Mouse (Mus musculus) embryonic facial prominence, embryonic 12.5 days (tissue): ENCODE measurements around the gene Lamtor1. TPM values are rescaled to one million over a fixed set of nuclear protein-coding genes. Genes with fewer than 3 reads are reported as not detected.

Experiments
- ATAC-seq: fragments of 200-750 bp; cut with Nextera tagmentation; 2 replicates; pipeline ENCODE4 v1.8.0; 2017; ENCODE audit not compliant: insufficient number of reproducible peaks, insufficient read depth, low FRiP score, low TSS enrichment
- H3K27ac ChIP-seq: fragments of 300-500 bp; sonication (generic); 2 replicates; pipeline ENCODE4 v1.5.1; 2016; ENCODE audit warnings: mild to moderate bottlenecking
- H3K27me3 ChIP-seq: fragments of 300-500 bp; sonication (generic); 2 replicates; pipeline ENCODE4 v1.6.1; 2016; ENCODE audit warnings: mild to moderate bottlenecking, moderate library complexity
- H3K36me3 ChIP-seq: fragments of 300-500 bp; sonication (generic); 2 replicates; pipeline ENCODE4 v1.6.1; 2016; ENCODE audit warnings: mild to moderate bottlenecking
- H3K4me1 ChIP-seq: fragments of 300-500 bp; sonication (generic); 2 replicates; pipeline ENCODE4 v1.6.1; 2016
- H3K4me2 ChIP-seq: fragments of 300-500 bp; sonication (generic); replicated peaks from 2 replicates; pipeline ENCODE4 v1.6.1; 2016; ENCODE audit warnings: mild to moderate bottlenecking, moderate library complexity
- H3K4me3 ChIP-seq: fragments of 300-500 bp; sonication (generic); 2 replicates; pipeline ENCODE4 v1.5.1; 2016; ENCODE audit warnings: mild to moderate bottlenecking
- H3K9ac ChIP-seq: fragments of 300-500 bp; sonication (generic); 2 replicates; pipeline ENCODE4 v1.6.1; 2016; ENCODE audit warnings: mild to moderate bottlenecking, moderate library complexity
- H3K9me3 ChIP-seq: fragments of 300-500 bp; sonication (generic); 2 replicates; pipeline ENCODE4 v1.6.1; 2016; ENCODE audit warnings: mild to moderate bottlenecking, moderate library complexity
- WGBS: fragments of 180-500 bp; shearing (Covaris S2); methylation state at CpG from one replicate; pipeline ENCODE4 v1.1.7; 2016; 5-methylcytosine and 5-hydroxymethylcytosine counted together
- polyA plus RNA-seq: library from polyadenylated mRNA; unstranded; fragments of >200 nt; fragmentation: Nextera tagmentation; extraction: Ambion mirVana; gene quantifications from 2 replicates; pipeline ENCODE4 v1.2.1, GENCODE M21; 2016

The Lamtor1 gene
- polyA plus RNA-seq, 1 experiment from 2014 or later = 153 TPM

- no peaks in the 10 kb centered on the region for H3K9me3 ChIP-seq
- no peak for ATAC-seq
- H3K4me2 ChIP-seq = no peak overlapping the region
- no peaks in the 10 kb centered on the region for H3K36me3 ChIP-seq
- H3K27ac ChIP-seq = no peak overlapping the region
- H3K4me3 ChIP-seq = no peak overlapping the region
- H3K9ac ChIP-seq = no peak overlapping the region
- no peaks in the 10 kb centered on the region for H3K27me3 ChIP-seq
- WGBS = 83% methylated on average over 3 of the region's 3 CpGs
- H3K4me1 ChIP-seq = no peaks in the 10 kb centered on the region
Measured at GRCm38 (mm10) chr7:101871296-101871695, 34.4 kb upstream of the Lamtor1 start.

GRCm38 (mm10) chr7:101875978-101876377 is 29.7 kb upstream of the Lamtor1 start:
- WGBS = 95% methylated on average over 1 of the region's 1 CpGs
- Histone ChIP-seq H3K9me3 (no peaks in the 10 kb centered on the region), H3K27me3 (no peaks in the 10 kb centered on the region), H3K4me3 (no peak overlapping the region), H3K4me2 (no peak overlapping the region), H3K36me3 (no peaks in the 10 kb centered on the region), H3K9ac (no peak overlapping the region), H3K4me1 (no peaks in the 10 kb centered on the region), H3K27ac (no peak overlapping the region)
- no peak for ATAC-seq

GRCm38 (mm10) chr7:101880855-101881254 is 24.8 kb upstream of the Lamtor1 start:
- H3K27me3 ChIP-seq = no peaks in the 10 kb centered on the region
- WGBS = 81% methylated on average over 4 of the region's 4 CpGs
- no peaks in the 10 kb centered on the region for H3K36me3 ChIP-seq
- H3K4me2 ChIP-seq = no peak overlapping the region
- H3K9me3 ChIP-seq = no peaks in the 10 kb centered on the region
- no peak overlapping the region for H3K9ac ChIP-seq
- H3K27ac ChIP-seq = no peak overlapping the region
- no peak overlapping the region for H3K4me3 ChIP-seq
- ATAC-seq = no peak
- no peaks in the 10 kb centered on the region for H3K4me1 ChIP-seq

GRCm38 (mm10) chr7:101882413-101883154 is 23.1 kb upstream of the Lamtor1 start:
- H3K27ac ChIP-seq = no peak overlapping the region
- ATAC-seq = no peak
- no peaks in the 10 kb centered on the region for H3K36me3 ChIP-seq
- H3K4me1 ChIP-seq = no peaks in the 10 kb centered on the region
- no peaks in the 10 kb centered on the region for H3K27me3 ChIP-seq
- no peak overlapping the region for H3K9ac ChIP-seq
- no peaks in the 10 kb centered on the region for H3K9me3 ChIP-seq
- H3K4me2 ChIP-seq = no peak overlapping the region
- H3K4me3 ChIP-seq = no peak overlapping the region
- WGBS = 67% methylated on average over 9 of the region's 9 CpGs

DNA sequence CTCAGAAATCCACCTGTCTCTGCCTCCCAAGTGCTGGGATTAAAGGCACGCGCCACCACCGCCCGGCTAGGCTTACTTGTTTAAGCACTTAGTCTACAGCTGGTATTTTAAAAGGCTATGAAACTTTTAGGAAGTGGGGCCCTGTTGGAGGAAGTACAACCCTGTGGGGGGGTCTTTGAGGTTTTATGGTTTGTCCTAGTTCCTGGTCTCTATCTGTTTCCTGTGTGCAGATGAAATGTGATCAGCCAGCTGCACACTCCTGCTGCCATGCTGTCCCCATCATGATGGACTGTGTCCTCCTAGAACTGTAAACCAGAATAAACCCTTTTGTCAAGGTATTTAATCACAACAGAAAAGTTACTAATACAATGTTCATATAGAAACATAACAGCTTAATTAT is 21.5 kb upstream of the Lamtor1 start:
- Histone ChIP-seq H3K27ac (no peak overlapping the region), H3K27me3 (no peaks in the 10 kb centered on the region), H3K4me3 (no peak overlapping the region), H3K9ac (no peak overlapping the region), H3K4me1 (no peaks in the 10 kb centered on the region), H3K36me3 (no peaks in the 10 kb centered on the region), H3K4me2 (no peak overlapping the region), H3K9me3 (no peaks in the 10 kb centered on the region)
- 95% methylated on average over 4 of the region's 4 CpGs for whole genome bisulfite sequencing
- ATAC-seq = no peak

GRCm38 (mm10) chr7:101886274-101886673 is 19.4 kb upstream of the Lamtor1 start:
- no peak for ATAC-seq

GRCm38 (mm10) chr7:101888460-101888859 is 17.2 kb upstream of the Lamtor1 start:
- Histone ChIP-seq H3K4me2 (no peak overlapping the region), H3K27me3 (no peaks in the 10 kb centered on the region), H3K4me3 (no peak overlapping the region), H3K36me3 (no peaks in the 10 kb centered on the region), H3K4me1 (no peaks in the 10 kb centered on the region), H3K27ac (no peak overlapping the region), H3K9me3 (no peaks in the 10 kb centered on the region), H3K9ac (no peak overlapping the region)
- no peak for ATAC-seq
- WGBS = 76% methylated on average over 4 of the region's 4 CpGs

More at GRCm38 (mm10) chr7:101886274-101886673, 19.4 kb upstream of the Lamtor1 start:
- WGBS = 89% methylated on average over 6 of the region's 6 CpGs
- Histone ChIP-seq H3K4me2 (no peak overlapping the region), H3K36me3 (no peaks in the 10 kb centered on the region), H3K4me3 (no peak overlapping the region), H3K4me1 (no peaks in the 10 kb centered on the region), H3K27ac (no peak overlapping the region), H3K9ac (no peak overlapping the region), H3K27me3 (no peaks in the 10 kb centered on the region), H3K9me3 (no peaks in the 10 kb centered on the region)

DNA sequence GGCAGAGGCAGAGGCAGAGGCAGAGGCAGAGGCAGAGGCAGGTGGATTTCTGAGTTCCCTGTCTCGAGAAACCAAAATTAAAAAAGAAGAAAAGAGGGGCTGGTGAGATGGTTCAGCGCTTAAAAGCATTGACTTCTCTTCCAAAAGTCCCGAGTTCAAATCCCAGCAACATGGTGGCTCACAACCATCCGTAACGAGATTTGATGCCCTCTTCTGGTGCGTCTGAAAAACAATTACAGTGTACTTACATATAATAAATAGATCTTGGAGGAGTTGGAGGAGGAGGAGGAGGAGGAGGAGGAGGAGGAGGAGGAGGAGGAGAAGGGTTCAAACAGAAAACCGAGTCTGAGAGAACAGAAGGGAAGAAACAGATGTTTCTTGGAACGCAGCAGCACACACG is 10.0 kb upstream of the Lamtor1 start:
- peak overlapping the region; percentile 67 for H3K27ac ChIP-seq

DNA sequence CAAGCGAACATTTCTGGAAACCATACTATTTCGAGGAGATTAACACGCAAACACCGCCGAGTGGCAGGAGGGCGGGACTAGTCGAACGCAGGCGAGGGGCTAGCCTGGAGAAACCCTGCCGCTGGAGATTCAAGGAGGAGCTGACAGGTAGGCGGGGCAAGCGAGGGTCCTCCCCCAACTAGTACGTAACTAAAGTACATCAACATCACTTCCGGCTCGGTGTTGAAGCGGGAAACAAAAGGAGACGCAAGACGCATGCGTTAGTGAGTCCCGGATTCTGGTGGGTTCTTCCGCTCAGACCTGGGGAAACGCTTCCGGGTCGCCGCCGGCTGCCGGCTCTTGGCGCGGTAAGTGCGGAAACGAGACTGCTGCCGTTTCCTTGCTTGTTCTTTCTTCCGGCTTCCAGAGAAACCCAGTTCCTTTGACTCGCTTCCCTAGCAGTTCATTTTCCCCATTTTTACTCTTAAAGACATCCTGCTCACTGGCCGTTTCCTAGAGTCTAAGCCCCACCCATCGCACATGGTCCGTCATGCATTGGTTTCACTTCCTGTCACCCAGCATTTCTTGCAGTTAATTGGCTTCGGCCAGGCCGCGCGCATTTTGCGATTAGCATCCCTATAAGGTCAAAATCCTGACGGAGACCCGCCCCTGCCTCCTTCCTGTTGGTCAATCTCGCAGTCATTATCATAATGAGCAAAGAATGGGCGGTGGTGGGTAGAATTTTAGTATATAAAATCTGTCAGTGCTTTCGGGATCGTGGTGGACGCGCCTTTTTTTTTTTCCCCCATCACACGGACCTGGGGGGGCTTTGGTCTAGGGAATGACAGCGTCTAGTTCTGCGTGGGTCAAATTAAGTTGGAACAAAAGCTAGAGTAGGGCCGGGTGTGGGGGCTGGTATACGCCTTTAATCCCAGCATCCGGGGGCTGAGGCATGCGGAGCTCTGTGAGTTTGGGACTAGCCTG is 9.3 kb upstream of the Lamtor1 start:
- WGBS = under 1% methylated on average over 57 of the region's 57 CpGs
- H3K4me3 ChIP-seq = peak overlapping the region; percentile 43
- H3K27ac ChIP-seq = peak overlapping the region; percentile 84
- 0 out of 2 replicates have a peak, but pooled peaks cover 5% of the 10 kb centered on the region for H3K4me1 ChIP-seq
- H3K9ac ChIP-seq = peak overlapping the region; percentile 56
- no peaks in the 10 kb centered on the region for H3K9me3 ChIP-seq
- peak; percentile 98 for ATAC-seq
- no peaks in the 10 kb centered on the region for H3K36me3 ChIP-seq
- no peaks in the 10 kb centered on the region for H3K27me3 ChIP-seq
- H3K4me2 ChIP-seq = peak overlapping the region; percentile 49

More for the DNA sequence above, 10.0 kb upstream of the Lamtor1 start:
- Histone ChIP-seq H3K9ac (peak overlapping the region; percentile 47; the same call in 1 of the 2 replicates), H3K9me3 (no peaks in the 10 kb centered on the region), H3K4me3 (peak overlapping the region; percentile 43), H3K27me3 (no peaks in the 10 kb centered on the region), H3K4me2 (peak overlapping the region; percentile 39), H3K4me1 (0 out of 2 replicates have a peak, but pooled peaks cover 5% of the 10 kb centered on the region), H3K36me3 (no peaks in the 10 kb centered on the region)
- no peak for ATAC-seq
- 36% methylated on average over 9 of the region's 9 CpGs for WGBS

DNA sequence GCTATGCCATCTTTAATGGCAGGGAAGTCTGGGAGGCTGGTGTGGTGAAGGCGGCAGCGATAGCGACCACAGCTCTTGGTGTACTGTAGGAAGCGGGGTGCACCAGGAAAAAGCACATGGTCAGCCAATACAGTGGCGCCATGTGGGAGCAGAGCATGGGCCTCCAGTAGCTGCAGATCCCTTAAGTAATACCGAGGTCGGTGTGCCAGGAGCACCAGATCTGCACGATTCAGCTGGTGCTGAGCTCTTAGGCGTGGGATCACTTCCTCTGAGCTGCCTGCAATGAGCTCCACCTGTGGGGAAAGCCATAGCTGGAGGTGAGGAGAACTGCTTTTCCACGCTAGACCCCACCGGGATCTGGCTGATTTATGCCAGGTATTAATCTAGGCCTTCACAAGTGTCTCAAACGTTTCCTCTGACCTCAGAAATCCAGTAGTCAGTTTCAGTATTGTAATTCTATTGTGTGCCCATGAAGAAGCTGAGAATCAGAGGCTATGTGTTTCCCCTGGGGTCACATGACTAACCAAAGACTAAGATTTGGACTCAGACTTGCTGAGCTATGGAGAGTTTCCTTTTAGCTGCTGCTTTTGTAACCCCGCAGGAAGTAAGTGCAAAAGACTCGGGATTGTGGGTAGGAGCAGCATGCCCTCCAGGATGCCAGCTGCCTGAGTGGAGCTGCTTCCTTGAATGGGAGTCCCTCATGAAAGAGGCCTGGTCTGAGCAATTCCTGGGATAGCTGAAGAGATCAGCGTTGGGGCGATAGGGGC is 5.2 kb upstream of the Lamtor1 start:
- H3K27ac ChIP-seq = no peak overlapping the region
- no peak for ATAC-seq
- H3K4me2 ChIP-seq = no peak overlapping the region
- no peaks in the 10 kb centered on the region for H3K9me3 ChIP-seq
- no peaks in the 10 kb centered on the region for H3K27me3 ChIP-seq
- no peak overlapping the region for H3K4me3 ChIP-seq
- no peaks in the 10 kb centered on the region for H3K36me3 ChIP-seq
- WGBS = 87% methylated on average over 16 of the region's 16 CpGs
- 0 out of 2 replicates have a peak, but pooled peaks cover 5% of the 10 kb centered on the region for H3K4me1 ChIP-seq
- H3K9ac ChIP-seq = no peak overlapping the region

GRCm38 (mm10) chr7:101901969-101902368 is 3.7 kb upstream of the Lamtor1 start:
- H3K4me3 ChIP-seq = no peak overlapping the region
- H3K4me2 ChIP-seq = no peak overlapping the region
- peaks cover 10% of the 10 kb centered on the region for H3K4me1 ChIP-seq
- 93% methylated on average over 10 of the region's 10 CpGs for WGBS
- H3K9ac ChIP-seq = no peak overlapping the region
- no peak for ATAC-seq
- no peaks in the 10 kb centered on the region for H3K27me3 ChIP-seq
- no peaks in the 10 kb centered on the region for H3K36me3 ChIP-seq
- no peaks in the 10 kb centered on the region for H3K9me3 ChIP-seq
- H3K27ac ChIP-seq = no peak overlapping the region
